Mouse (Mus musculus): ENCODE data around the gene Gatm.

DNA sequence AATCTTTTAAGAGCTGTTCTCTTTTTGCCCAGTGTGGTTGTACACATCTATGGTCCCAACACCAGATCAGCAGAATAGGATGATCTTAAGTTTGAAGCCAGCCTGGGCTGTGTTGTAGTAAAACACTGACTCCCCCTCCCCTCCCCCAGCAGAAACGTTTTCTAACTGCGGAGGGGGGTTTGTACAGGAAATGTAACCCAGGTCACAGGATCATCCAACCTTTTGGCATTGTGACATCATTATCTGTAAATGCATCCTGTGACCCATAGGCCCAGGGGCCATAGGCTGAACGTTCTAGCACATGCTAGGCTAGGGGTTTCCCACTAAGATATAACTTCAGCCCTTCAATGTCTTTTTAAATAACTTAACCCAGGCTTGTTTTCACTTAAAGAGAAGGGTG, 25.6 kb upstream of the Gatm start, which contains the start of gene AA467197:
- TF ChIP-seq POLR2A (IDR thresholded peaks at IDR 0.05; ENCODE audit: insufficient read length, low read depth) (no peak), POLR2AphosphoS2 (IDR thresholded peaks at IDR 0.05; ENCODE audit: insufficient read length, low read depth) (no peak), MYOG (IDR thresholded peaks at IDR 0.05; ENCODE audit: control insufficient read depth in 1 of 3, insufficient read depth in 1 of 3, insufficient read length in 2 of 3, low read depth in 2 of 3) (no peak), MYOD1 (IDR thresholded peaks at IDR 0.05; ENCODE audit: control insufficient read depth in 1 of 3, insufficient read length in 2 of 3, low read depth in 2 of 3) (no peak), TCF3 (IDR thresholded peaks at IDR 0.05; ENCODE audit: insufficient read length, low read depth) (no peak), SRF (IDR thresholded peaks at IDR 0.05; ENCODE audit: control insufficient read depth, insufficient read length, low read depth) (no peak), TCF12 (IDR thresholded peaks at IDR 0.05; ENCODE audit: insufficient read depth, poor library complexity, severe bottlenecking) (no peak), E2F4 (IDR thresholded peaks at IDR 0.05; ENCODE audit: insufficient read depth) (no peak)
